In genomic region chr13:28884191-28884820, GRCm38 (mm10) we compare ENCODE assay signal across 8 mouse cellular contexts.
DNase-seq lines count a peak whose midpoint lies in the region; ATAC-seq and TF ChIP-seq lines count a peak whose summit lies in the region.

No protein-coding gene starts in this region.

- no peaks in the 10 kb centered on the region for H3K36me3 ChIP-seq in testis, adult 2 months (ENCODE audit: control insufficient read depth, insufficient read depth, low read length)
- no peaks in the 10 kb centered on the region for H3K36me3 ChIP-seq in forebrain, embryonic 11.5 days (ENCODE audit: control insufficient read depth, insufficient read depth, low read length)
- no peaks in the 10 kb centered on the region for H3K36me3 ChIP-seq in hindbrain, embryonic 15.5 days
- H3K36me3 ChIP-seq in liver, embryonic 16.5 days (ENCODE audit: control insufficient read depth, insufficient read depth): no peaks in the 10 kb centered on the region
- H3K36me3 ChIP-seq in neural tube, embryonic 12.5 days: no peaks in the 10 kb centered on the region

- no peak for DNase-seq in testis, postnatal 14 days (ENCODE audit: low spot score)
- DNase-seq in forebrain, embryonic 11.5 days (ENCODE audit: low spot score): peak; percentile 73
- DNase-seq in right cerebral cortex, postnatal 25 days: no peak
- DNase-seq in cerebellum, adult 11-12 months: no peak

- no peak for TF ChIP-seq POLR2A in testis, adult 2 months (IDR thresholded peaks at IDR 0.05; ENCODE audit: control insufficient read depth, low read depth, low read length)

- H3K9ac ChIP-seq in forebrain, embryonic 11.5 days (ENCODE audit: low read length): peak overlapping the region; percentile 77
- peak overlapping the region; percentile 53 for H3K9ac ChIP-seq in hindbrain, embryonic 15.5 days
- no peak overlapping the region for H3K9ac ChIP-seq in liver, embryonic 16.5 days (ENCODE audit: low read depth, low read length)
- H3K9ac ChIP-seq in neural tube, embryonic 12.5 days: peak overlapping the region; percentile 73

- H3K4me1 ChIP-seq in testis, adult 2 months (ENCODE audit: control insufficient read depth, insufficient read depth, low read length): peaks cover 7% of the 10 kb centered on the region
- H3K4me1 ChIP-seq in forebrain, embryonic 11.5 days (replicated peaks; ENCODE audit: control insufficient read depth, insufficient read depth, low read length): no peaks in the 10 kb centered on the region; the same call in 1 of the 2 replicates
- H3K4me1 ChIP-seq in hindbrain, embryonic 15.5 days (replicated peaks): peaks cover 48% of the 10 kb centered on the region
- H3K4me1 ChIP-seq in liver, embryonic 16.5 days (ENCODE audit: control insufficient read depth, low read depth, low read length): no peaks in the 10 kb centered on the region
- H3K4me1 ChIP-seq in neural tube, embryonic 12.5 days: peaks cover 52% of the 10 kb centered on the region

- H3K4me3 ChIP-seq in testis, adult 2 months (ENCODE audit: control insufficient read depth, low read depth, low read length): peak overlapping the region; percentile 36
- peak overlapping the region; percentile 60 for H3K4me3 ChIP-seq in forebrain, embryonic 11.5 days (ENCODE audit: low read depth, low read length)
- H3K4me3 ChIP-seq in hindbrain, embryonic 15.5 days: peak overlapping the region; percentile 53
- H3K4me3 ChIP-seq in liver, embryonic 16.5 days (ENCODE audit: low read depth, low read length): peak overlapping the region; percentile 42; the same call in 1 of the 2 replicates
- peak overlapping the region; percentile 62 for H3K4me3 ChIP-seq in neural tube, embryonic 12.5 days

- no peaks in the 10 kb centered on the region for H3K27me3 ChIP-seq in testis, adult 2 months (ENCODE audit: control insufficient read depth, insufficient read depth, low read length)
- peaks cover 9% of the 10 kb centered on the region for H3K27me3 ChIP-seq in forebrain, embryonic 11.5 days (ENCODE audit: control insufficient read depth, insufficient read depth, low read length)
- H3K27me3 ChIP-seq in hindbrain, embryonic 15.5 days: 0 out of 2 replicates have a peak, but pooled peaks cover 11% of the 10 kb centered on the region
- H3K27me3 ChIP-seq in liver, embryonic 16.5 days (ENCODE audit: control insufficient read depth, insufficient read depth, low read depth, low read length): peaks cover 52% of the 10 kb centered on the region
- H3K27me3 ChIP-seq in neural tube, embryonic 12.5 days (replicated peaks): peaks cover 7% of the 10 kb centered on the region; the same call in 1 of the 2 replicates

- no peaks in the 10 kb centered on the region for H3K9me3 ChIP-seq in forebrain, embryonic 11.5 days (ENCODE audit: control insufficient read depth, low read length)
- no peaks in the 10 kb centered on the region for H3K9me3 ChIP-seq in hindbrain, embryonic 15.5 days
- no peaks in the 10 kb centered on the region for H3K9me3 ChIP-seq in liver, embryonic 16.5 days (replicated peaks; ENCODE audit: control insufficient read depth, low read length)
- H3K9me3 ChIP-seq in neural tube, embryonic 12.5 days: no peaks in the 10 kb centered on the region

- H3K4me2 ChIP-seq in forebrain, embryonic 11.5 days (ENCODE audit: low read depth, low read length, severe bottlenecking): peak overlapping the region; percentile 53
- H3K4me2 ChIP-seq in hindbrain, embryonic 15.5 days: peak overlapping the region; percentile 56
- H3K4me2 ChIP-seq in liver, embryonic 16.5 days (ENCODE audit: low read depth, low read length): 0 out of 2 replicates have a peak overlapping the region, but pooled peaks have one; percentile 26
- peak overlapping the region; percentile 75 for H3K4me2 ChIP-seq in neural tube, embryonic 12.5 days (replicated peaks)

- TF ChIP-seq CTCF in testis, adult 2 months (IDR thresholded peaks at IDR 0.05; ENCODE audit: control insufficient read depth, insufficient read depth, insufficient replicate concordance, low read depth, low read length): no peak

- peak; percentile 47; the same call in 1 of the 2 replicates for ATAC-seq in forebrain, embryonic 11.5 days (replicated peaks; ENCODE audit: low FRiP score)
- peak; percentile 61; the same call in 1 of the 2 replicates for ATAC-seq in hindbrain, embryonic 15.5 days (ENCODE audit: low FRiP score, low read depth)
- ATAC-seq in liver, embryonic 16.5 days (ENCODE audit: low read depth): no peak
- ATAC-seq in neural tube, embryonic 12.5 days (ENCODE audit: low FRiP score, low read depth): peak; percentile 39; the same call in 1 of the 2 replicates

- under 1% methylated on average over 26 of the region's 26 CpGs for WGBS in forebrain, embryonic 11.5 days
- 1% methylated on average over 26 of the region's 26 CpGs for WGBS in hindbrain, embryonic 15.5 days
- under 1% methylated on average over 26 of the region's 26 CpGs for WGBS in liver, embryonic 16.5 days (ENCODE audit: insufficient replicate concordance)
- under 1% methylated on average over 26 of the region's 26 CpGs for WGBS in neural tube, embryonic 12.5 days

- H3K27ac ChIP-seq in testis, adult 2 months (ENCODE audit: control insufficient read depth, insufficient read depth, low read depth, low read length): no peak overlapping the region
- H3K27ac ChIP-seq in forebrain, embryonic 11.5 days (ENCODE audit: low read depth, low read length): no peak overlapping the region
- no peak overlapping the region for H3K27ac ChIP-seq in hindbrain, embryonic 15.5 days (replicated peaks)
- no peak overlapping the region for H3K27ac ChIP-seq in liver, embryonic 16.5 days (ENCODE audit: low read length)
- no peak overlapping the region for H3K27ac ChIP-seq in neural tube, embryonic 12.5 days
